Mouse (Mus musculus): Measurements from ENCODE around the gene Ilf3.
A peak's percentile ranks its signal among the peaks of the same experiment; 100 is the strongest.
"Not testable (repeated sequence)": the region's sequence is repeated elsewhere in the genome, so short reads cannot be mapped to it uniquely, and the experiment has no call there.

Gene Ilf3

GRCm38 (mm10) chr9:21367357-21368111 lies at the start of gene Ilf3:
Ilf3 (plus strand) TSS chr9:21367871.
- peak; percentile 99 to 100 for DNase-seq (ENCODE audit: low spot score in 2 of 2)

GRCm38 (mm10) chr9:21318792-21319191 lies 48.9 kb upstream of the Ilf3 start:
- DNase-seq (ENCODE audit: low spot score in 2 of 2): peak in 1 of 2 experiments; percentile 12

- DNase-seq (ENCODE audit: low spot score in 2 of 2): peak in 1 of 2 experiments; percentile 13
Observed at GRCm38 (mm10) chr9:21319503-21319902, 48.2 kb upstream of the Ilf3 start.

GRCm38 (mm10) chr9:21320280-21320618 lies 47.4 kb upstream of the Ilf3 start:
- peak in 1 of 2 experiments; percentile 20 for DNase-seq (ENCODE audit: low spot score in 2 of 2)

- peak; percentile 89 to 91 for DNase-seq (ENCODE audit: low spot score in 2 of 2)
Observed at GRCm38 (mm10) chr9:21320619-21321512, 46.8 kb upstream of the Ilf3 start, which contains the start of gene Slc44a2. Slc44a2 (plus strand) TSS chr9:21320698.

GRCm38 (mm10) chr9:21321513-21321835 lies 46.2 kb upstream of the Ilf3 start:
- peak in 1 of 2 experiments; percentile 73 for DNase-seq (ENCODE audit: low spot score in 2 of 2)

- peak in 1 of 2 experiments; percentile 46 for DNase-seq (ENCODE audit: low spot score in 2 of 2)
Observed at GRCm38 (mm10) chr9:21322211-21322916, 45.3 kb upstream of the Ilf3 start.

- not testable (repeated sequence) for DNase-seq (ENCODE audit: low spot score in 2 of 2)
Observed at GRCm38 (mm10) chr9:21322917-21323297, 44.8 kb upstream of the Ilf3 start.

- DNase-seq (ENCODE audit: low spot score in 2 of 2): no peak
Observed at GRCm38 (mm10) chr9:21324269-21324668, 43.4 kb upstream of the Ilf3 start.

GRCm38 (mm10) chr9:21327569-21327968 lies 40.1 kb upstream of the Ilf3 start:
- no peak for DNase-seq (ENCODE audit: low spot score in 2 of 2)

- DNase-seq (ENCODE audit: low spot score in 2 of 2): peak in 1 of 2 experiments; percentile 47
Observed at GRCm38 (mm10) chr9:21328041-21328440, 39.6 kb upstream of the Ilf3 start.

- DNase-seq (ENCODE audit: low spot score in 2 of 2): no peak
Observed at GRCm38 (mm10) chr9:21329041-21329440, 38.6 kb upstream of the Ilf3 start.

- no peak for DNase-seq (ENCODE audit: low spot score in 2 of 2)
Observed at GRCm38 (mm10) chr9:21329699-21330289, 37.9 kb upstream of the Ilf3 start.

GRCm38 (mm10) chr9:21331365-21332140 lies 36.1 kb upstream of the Ilf3 start:
- DNase-seq (ENCODE audit: low spot score in 2 of 2): no peak

GRCm38 (mm10) chr9:21332161-21333061 lies 35.3 kb upstream of the Ilf3 start:
- no peak for DNase-seq (ENCODE audit: low spot score in 2 of 2)

- DNase-seq (ENCODE audit: low spot score in 2 of 2): no peak
Observed at GRCm38 (mm10) chr9:21333523-21333922, 34.1 kb upstream of the Ilf3 start.

GRCm38 (mm10) chr9:21334747-21335146 lies 32.9 kb upstream of the Ilf3 start:
- DNase-seq (ENCODE audit: low spot score in 2 of 2): no peak

GRCm38 (mm10) chr9:21335391-21335790 lies 32.3 kb upstream of the Ilf3 start:
- no peak for DNase-seq (ENCODE audit: low spot score in 2 of 2)

GRCm38 (mm10) chr9:21336491-21336890 lies 31.2 kb upstream of the Ilf3 start:
- DNase-seq (ENCODE audit: low spot score in 2 of 2): no peak

- no peak for DNase-seq (ENCODE audit: low spot score in 2 of 2)
Observed at GRCm38 (mm10) chr9:21337652-21338051, 30.0 kb upstream of the Ilf3 start.

Measured in spleen, postnatal 10 days (tissue).